Mouse (Mus musculus) stomach, embryonic 15.5 days (tissue): Measurements from ENCODE around the gene Ppt2. TPM values are rescaled to one million over a fixed set of nuclear protein-coding genes. Genes with fewer than 3 reads are reported as not detected.

Source experiments
- ATAC-seq: fragments of 200-750 bp; cut with Nextera tagmentation; 2 replicates; pipeline ENCODE4 v1.8.0; 2017; ENCODE audit warnings: low read depth, moderate number of reproducible peaks, moderate TSS enrichment; ENCODE audit not compliant: insufficient read depth, low FRiP score
- H3K27ac ChIP-seq: fragments of 300-500 bp; sonication (generic); 2 replicates; pipeline ENCODE4 v1.5.1; 2015; ENCODE audit warnings: mild to moderate bottlenecking, inconsistent platforms
- H3K27me3 ChIP-seq: fragments of 300-500 bp; sonication (generic); replicated peaks from 2 replicates; pipeline ENCODE4 v1.6.1; 2015; ENCODE audit warnings: inconsistent platforms
- H3K36me3 ChIP-seq: fragments of 300-500 bp; sonication (generic); 2 replicates; pipeline ENCODE4 v1.6.1; 2015; ENCODE audit warnings: inconsistent platforms
- H3K4me1 ChIP-seq: fragments of 300-500 bp; sonication (generic); 2 replicates; pipeline ENCODE4 v1.6.1; 2015; ENCODE audit warnings: inconsistent platforms
- H3K4me2 ChIP-seq: fragments of 300-500 bp; sonication (generic); 2 replicates; pipeline ENCODE4 v1.6.1; 2015; ENCODE audit warnings: mild to moderate bottlenecking, inconsistent platforms
- H3K4me3 ChIP-seq: fragments of 300-500 bp; sonication (generic); replicated peaks from 2 replicates; pipeline ENCODE4 v1.5.1; 2015; ENCODE audit warnings: inconsistent platforms
- H3K9ac ChIP-seq: fragments of 300-500 bp; sonication (generic); 2 replicates; pipeline ENCODE4 v1.6.1; 2015; ENCODE audit warnings: inconsistent platforms
- H3K9me3 ChIP-seq: fragments of 300-500 bp; sonication (generic); 2 replicates; pipeline ENCODE4 v1.6.1; 2016; ENCODE audit warnings: inconsistent platforms
- WGBS: fragments of 180-500 bp; shearing (Covaris S2); methylation state at CpG from one replicate; pipeline ENCODE4 v1.1.7; 2015; 5-methylcytosine and 5-hydroxymethylcytosine counted together
- polyA plus RNA-seq: library from polyadenylated mRNA; unstranded; fragments of >200 nt; fragmentation: Nextera tagmentation; extraction: Ambion mirVana; gene quantifications from 2 replicates; pipeline ENCODE4 v1.2.1, GENCODE M21; 2015

Ppt2 gene
- polyA plus RNA-seq, 1 experiment from 2014 or later, result 23.7 TPM

DNA sequence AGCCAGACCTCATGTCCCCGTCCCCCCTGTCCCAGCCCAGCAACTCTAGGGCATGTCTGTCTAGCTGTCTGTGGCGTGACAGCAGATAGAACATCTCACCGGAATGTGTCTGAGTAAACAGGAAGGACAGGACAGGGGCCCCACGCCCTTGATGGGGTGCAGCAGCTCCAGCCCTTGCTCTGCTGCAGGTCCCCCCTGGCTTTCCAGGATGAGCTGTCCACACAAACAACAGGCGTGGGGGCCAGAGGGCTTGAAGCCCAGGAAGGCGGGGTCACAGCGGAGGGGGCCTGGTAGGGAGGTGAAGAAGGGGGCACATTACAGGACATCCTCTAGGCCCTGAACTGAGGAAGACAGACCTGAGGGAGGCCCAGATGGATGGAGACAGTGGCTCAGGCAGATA lies 26.9 kb upstream of the Ppt2 start:
- H3K27ac ChIP-seq, result peak overlapping the region; percentile 83
- H3K4me1 ChIP-seq, result peaks cover 27% of the 10 kb centered on the region
- no peak overlapping the region for H3K9ac ChIP-seq
- no peak overlapping the region for H3K4me2 ChIP-seq
- 43% methylated on average over 7 of the region's 7 CpGs for WGBS
- H3K27me3 ChIP-seq, result peaks cover 4% of the 10 kb centered on the region; the same call in 1 of the 2 replicates
- no peak overlapping the region for H3K4me3 ChIP-seq
- ATAC-seq, result peak; percentile 4; the same call in 1 of the 2 replicates
- H3K9me3 ChIP-seq, result no peaks in the 10 kb centered on the region
- peaks cover 16% of the 10 kb centered on the region for H3K36me3 ChIP-seq

GRCm38 (mm10) chr17:34654392-34654791 lies 26.1 kb upstream of the Ppt2 start:
- no peaks in the 10 kb centered on the region for H3K9me3 ChIP-seq
- 95% methylated on average over 13 of the region's 13 CpGs for WGBS
- H3K9ac ChIP-seq, result no peak overlapping the region
- no peak overlapping the region for H3K4me2 ChIP-seq
- peaks cover 16% of the 10 kb centered on the region for H3K36me3 ChIP-seq
- no peak for ATAC-seq
- peak overlapping the region; percentile 83 for H3K27ac ChIP-seq
- no peaks in the 10 kb centered on the region for H3K27me3 ChIP-seq
- peaks cover 23% of the 10 kb centered on the region for H3K4me1 ChIP-seq
- H3K4me3 ChIP-seq, result no peak overlapping the region

- 59% methylated on average over 9 of the region's 9 CpGs for WGBS
- peaks cover 16% of the 10 kb centered on the region for H3K36me3 ChIP-seq
- H3K27ac ChIP-seq, result no peak overlapping the region
- no peaks in the 10 kb centered on the region for H3K27me3 ChIP-seq
- no peak for ATAC-seq
- no peak overlapping the region for H3K9ac ChIP-seq
- H3K4me3 ChIP-seq, result no peak overlapping the region
- no peak overlapping the region for H3K4me2 ChIP-seq
- H3K9me3 ChIP-seq, result no peaks in the 10 kb centered on the region
- peaks cover 23% of the 10 kb centered on the region for H3K4me1 ChIP-seq
Observed at GRCm38 (mm10) chr17:34653746-34654285, 25.5 kb upstream of the Ppt2 start.

DNA sequence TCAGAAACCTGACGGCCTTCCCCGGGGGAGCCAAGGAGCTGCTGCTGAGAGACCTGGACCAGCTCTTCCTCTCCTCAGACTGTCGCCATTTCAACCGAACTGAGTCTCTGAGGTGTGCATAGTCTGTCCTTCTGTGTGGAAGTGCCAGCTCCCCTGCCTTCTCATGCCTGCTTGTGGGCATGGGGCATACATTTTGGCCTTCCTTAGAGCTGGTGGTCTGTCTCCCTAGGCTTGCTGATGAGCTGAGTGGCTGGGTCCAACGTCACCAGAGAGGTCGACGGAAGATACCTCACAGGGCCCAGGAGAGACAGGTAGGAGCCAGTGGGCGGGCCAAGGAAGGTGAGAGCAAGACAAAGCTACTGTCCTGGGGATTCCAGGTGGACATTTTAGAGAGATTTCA lies 24.7 kb upstream of the Ppt2 start:
- H3K4me1 ChIP-seq, result peaks cover 29% of the 10 kb centered on the region
- no peak overlapping the region for H3K4me2 ChIP-seq
- no peaks in the 10 kb centered on the region for H3K9me3 ChIP-seq
- H3K27ac ChIP-seq, result no peak overlapping the region
- H3K4me3 ChIP-seq, result no peak overlapping the region
- no peak for ATAC-seq
- no peak overlapping the region for H3K9ac ChIP-seq
- 86% methylated on average over 8 of the region's 8 CpGs for WGBS
- H3K36me3 ChIP-seq, result peaks cover 16% of the 10 kb centered on the region
- no peaks in the 10 kb centered on the region for H3K27me3 ChIP-seq

DNA sequence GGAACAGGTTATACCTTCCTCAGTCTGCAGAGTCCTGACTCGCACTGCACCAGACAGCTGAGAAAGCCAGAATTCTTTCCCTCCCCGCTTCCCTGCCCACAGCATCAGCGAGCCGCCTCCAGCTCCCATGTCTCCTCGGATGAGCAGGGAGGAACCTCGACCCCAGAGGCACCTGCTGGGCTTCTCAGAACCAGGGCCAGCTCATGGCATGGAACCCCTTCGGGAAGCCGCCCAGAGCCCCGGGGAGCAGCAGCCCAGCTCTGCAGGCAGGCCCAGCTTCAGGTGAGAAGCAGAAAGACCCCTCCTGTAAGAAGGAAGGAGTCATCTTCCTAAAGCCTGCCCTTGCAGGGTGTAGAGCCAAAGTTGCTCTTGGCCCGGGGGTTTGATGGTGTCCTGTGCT lies 24.2 kb upstream of the Ppt2 start:
- H3K4me3 ChIP-seq, result no peak overlapping the region

DNA sequence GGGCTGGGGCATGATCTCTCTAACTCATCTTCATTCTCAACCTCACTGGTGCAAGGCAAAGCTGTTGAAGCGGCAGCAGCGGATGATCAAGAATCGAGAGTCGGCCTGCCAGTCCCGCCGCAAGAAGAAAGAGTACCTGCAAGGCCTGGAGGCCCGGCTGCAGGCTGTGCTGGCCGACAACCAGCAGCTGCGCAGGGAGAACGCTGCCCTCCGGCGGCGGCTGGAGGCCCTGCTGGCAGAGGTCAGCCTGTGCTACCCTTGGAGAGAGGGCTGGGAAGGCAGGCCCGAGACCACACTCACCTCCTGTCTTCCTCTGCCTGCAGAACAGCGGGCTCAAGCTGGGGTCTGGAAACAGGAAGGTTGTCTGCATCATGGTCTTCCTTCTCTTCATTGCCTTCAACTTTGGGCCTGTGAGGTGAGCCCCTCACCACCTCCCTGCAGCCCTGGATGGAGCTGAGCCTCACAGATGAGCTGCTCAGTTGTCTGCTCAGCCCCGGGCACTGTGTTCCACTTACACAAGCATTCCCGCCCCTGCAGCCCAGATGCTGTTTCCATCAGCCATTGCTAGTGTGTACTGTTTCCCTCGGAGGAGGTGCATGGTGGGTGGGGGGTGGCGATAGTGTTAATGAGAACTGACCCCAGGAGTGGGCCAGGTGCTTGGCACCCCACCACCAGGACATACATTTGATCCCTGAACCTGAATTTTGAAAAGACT lies 23.4 kb upstream of the Ppt2 start:
- Histone ChIP-seq H3K27ac (no peak overlapping the region), H3K36me3 (peaks cover 16% of the 10 kb centered on the region), H3K4me1 (peaks cover 33% of the 10 kb centered on the region), H3K9me3 (no peaks in the 10 kb centered on the region), H3K4me2 (no peak overlapping the region), H3K9ac (no peak overlapping the region), H3K27me3 (no peaks in the 10 kb centered on the region), H3K4me3 (no peak overlapping the region)
- 46% methylated on average over 19 of the region's 19 CpGs for WGBS
- no peak for ATAC-seq

More for the DNA sequence above, 24.2 kb upstream of the Ppt2 start:
- Histone ChIP-seq H3K9me3 (no peaks in the 10 kb centered on the region), H3K4me2 (no peak overlapping the region), H3K4me1 (peaks cover 33% of the 10 kb centered on the region), H3K27me3 (no peaks in the 10 kb centered on the region), H3K9ac (no peak overlapping the region), H3K36me3 (peaks cover 16% of the 10 kb centered on the region), H3K27ac (no peak overlapping the region)
- ATAC-seq, result no peak
- WGBS, result 85% methylated on average over 10 of the region's 10 CpGs

- H3K27ac ChIP-seq, result no peak overlapping the region
- H3K9me3 ChIP-seq, result no peaks in the 10 kb centered on the region
- ATAC-seq, result no peak
- H3K4me1 ChIP-seq, result peaks cover 36% of the 10 kb centered on the region
- 92% methylated on average over 14 of the region's 14 CpGs for WGBS
- no peak overlapping the region for H3K4me2 ChIP-seq
- H3K36me3 ChIP-seq, result peaks cover 16% of the 10 kb centered on the region
- H3K27me3 ChIP-seq, result no peaks in the 10 kb centered on the region
- H3K4me3 ChIP-seq, result no peak overlapping the region
- no peak overlapping the region for H3K9ac ChIP-seq
Observed at GRCm38 (mm10) chr17:34650781-34651180, 22.5 kb upstream of the Ppt2 start.

DNA sequence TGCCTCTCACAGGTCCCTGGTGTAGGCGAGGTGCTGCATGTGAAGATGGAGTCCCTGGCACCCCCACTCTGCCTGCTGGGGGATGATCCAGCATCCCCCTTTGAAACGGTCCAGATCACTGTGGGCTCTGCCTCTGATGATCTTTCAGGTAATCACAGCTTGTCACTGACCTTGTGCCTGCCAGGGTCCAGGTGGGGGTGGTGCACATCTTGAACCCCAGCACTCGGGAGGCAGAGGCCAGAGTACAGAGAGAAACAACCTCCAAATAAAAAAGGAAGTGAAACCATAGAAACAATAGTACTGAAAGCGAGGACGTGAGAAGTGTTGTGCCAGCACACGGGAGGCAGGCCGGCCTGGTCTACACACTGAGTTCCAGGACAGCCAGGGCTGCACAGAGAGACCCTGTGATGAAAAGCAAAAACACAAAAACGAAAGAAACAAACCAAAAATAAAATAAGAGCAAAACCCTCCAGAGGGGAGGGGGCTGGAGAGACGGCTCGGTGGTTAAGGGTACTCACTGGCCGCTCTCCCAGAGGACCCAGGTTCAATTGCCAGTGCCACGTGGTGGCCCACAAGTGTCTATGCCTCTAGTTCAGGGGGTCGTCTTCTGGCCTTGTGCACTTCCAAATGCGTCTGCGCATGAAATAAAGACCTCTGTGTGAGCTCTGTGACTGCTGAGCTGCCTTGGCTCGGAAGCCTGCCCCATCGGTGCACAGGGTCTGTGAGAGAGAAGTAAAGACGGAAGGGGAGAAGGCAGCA lies 21.0 kb upstream of the Ppt2 start:
- peaks cover 28% of the 10 kb centered on the region for H3K4me1 ChIP-seq
- H3K9me3 ChIP-seq, result no peaks in the 10 kb centered on the region
- H3K4me2 ChIP-seq, result no peak overlapping the region
- ATAC-seq, result no peak
- peaks cover 16% of the 10 kb centered on the region for H3K36me3 ChIP-seq
- no peaks in the 10 kb centered on the region for H3K27me3 ChIP-seq
- no peak overlapping the region for H3K27ac ChIP-seq
- no peak overlapping the region for H3K9ac ChIP-seq
- 81% methylated on average over 18 of the region's 18 CpGs for WGBS
- H3K4me3 ChIP-seq, result no peak overlapping the region

DNA sequence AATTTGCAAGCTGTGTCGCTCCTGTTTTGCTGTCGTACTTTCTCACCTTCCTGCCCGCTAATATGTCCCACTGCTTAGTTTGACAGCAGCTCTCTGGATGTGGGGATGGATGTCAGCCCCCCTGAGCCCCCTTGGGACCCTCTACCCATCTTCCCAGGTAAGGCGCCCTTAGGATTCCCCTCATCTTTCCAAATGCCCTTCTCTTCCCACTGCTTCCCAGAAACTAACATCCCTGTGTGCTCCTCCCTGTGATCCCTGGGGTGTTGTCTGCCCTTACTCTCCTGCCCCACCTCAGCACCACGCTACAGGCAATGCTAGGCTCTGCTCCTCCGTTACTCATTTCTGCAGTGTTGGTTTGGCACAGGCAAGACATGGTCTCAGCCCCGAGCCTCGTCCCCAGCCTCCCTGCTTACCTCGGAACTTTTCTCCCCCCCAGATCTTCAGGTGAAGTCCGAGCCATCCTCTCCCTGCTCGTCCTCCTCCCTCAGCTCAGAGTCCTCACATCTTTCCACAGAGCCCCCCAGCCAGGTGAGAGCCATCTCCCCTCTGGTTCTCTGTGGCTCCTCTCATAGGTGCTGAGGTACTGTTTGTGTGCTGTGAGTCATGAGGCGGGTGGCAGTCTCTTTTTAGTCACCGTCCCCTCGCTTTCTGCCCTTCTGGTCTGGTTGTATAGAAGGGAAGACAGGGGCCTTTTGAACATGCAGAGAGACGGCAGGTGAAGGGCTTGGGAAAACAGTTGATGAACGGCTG lies 20.0 kb upstream of the Ppt2 start:
- Histone ChIP-seq H3K4me3 (peak overlapping the region; percentile 72), H3K4me2 (peak overlapping the region; percentile 85), H3K9ac (peak overlapping the region; percentile 79; the same call in 1 of the 2 replicates), H3K27me3 (no peaks in the 10 kb centered on the region), H3K4me1 (peaks cover 26% of the 10 kb centered on the region), H3K27ac (no peak overlapping the region), H3K36me3 (peaks cover 16% of the 10 kb centered on the region), H3K9me3 (no peaks in the 10 kb centered on the region)
- ATAC-seq, result no peak
- 78% methylated on average over 16 of the region's 16 CpGs for WGBS

GRCm38 (mm10) chr17:34646906-34647787 lies 18.8 kb upstream of the Ppt2 start, which contains the start of gene Atf6b:
TSS of gene Atf6b (plus strand) at chr17:34647146.
- H3K36me3 ChIP-seq, result peaks cover 12% of the 10 kb centered on the region
- peaks cover 26% of the 10 kb centered on the region for H3K4me1 ChIP-seq
- H3K4me2 ChIP-seq, result peak within 1 kb of the TSS; percentile 85
- ATAC-seq, result peak; percentile 97
- under 1% methylated on average over 66 of the region's 66 CpGs for WGBS
- peak within 1 kb of the TSS; percentile 79 for H3K9ac ChIP-seq
- H3K9me3 ChIP-seq, result no peaks in the 10 kb centered on the region
- peak within 1 kb of the TSS; percentile 9; the same call in 1 of the 2 replicates for H3K27ac ChIP-seq
- H3K4me3 ChIP-seq, result peak within 1 kb of the TSS; percentile 72
- no peaks in the 10 kb centered on the region for H3K27me3 ChIP-seq
